17 mouse cellular contexts compared by ENCODE assay signal in genomic region chr13:15665514-15665913, GRCm38 (mm10).
"Had no signal": no experiment of that assay in that cellular context is flagged by ENCODE, and none has a peak within 500 bp of the region (broad histone marks: within the 10 kb centered on the region; RNA-seq: fewer than 3 reads in every experiment).

No protein-coding gene starts in this region.

- H3K27ac ChIP-seq: lung, embryonic 15.5 days; macrophage; midbrain, embryonic 13.5 days; midbrain, embryonic 15.5 days; neural tube, embryonic 12.5 days; stomach, embryonic 15.5 days; stomach, postnatal 0 days had no signal

- H3K9me3 ChIP-seq: lung, embryonic 15.5 days; midbrain, embryonic 13.5 days; midbrain, embryonic 15.5 days; neural tube, embryonic 12.5 days; stomach, embryonic 15.5 days had no signal

- H3K9ac ChIP-seq: lung, embryonic 15.5 days; midbrain, embryonic 13.5 days; midbrain, embryonic 15.5 days; neural tube, embryonic 12.5 days; stomach, embryonic 15.5 days had no signal

- H3K36me3 ChIP-seq: midbrain, embryonic 15.5 days had no signal

- H3K4me1 ChIP-seq: lung, embryonic 15.5 days; megakaryocyte, embryonic 14.5 days; stomach, embryonic 15.5 days had no signal

- H3K27me3 ChIP-seq: lung, embryonic 15.5 days; megakaryocyte, embryonic 14.5 days; midbrain, embryonic 13.5 days; midbrain, embryonic 15.5 days; neural tube, embryonic 12.5 days; stomach, embryonic 15.5 days had no signal

- H3K4me2 ChIP-seq: lung, embryonic 15.5 days; midbrain, embryonic 11.5 days; midbrain, embryonic 13.5 days; midbrain, embryonic 15.5 days; neural tube, embryonic 12.5 days; stomach, embryonic 15.5 days had no signal

- ATAC-seq: lung, postnatal 0 days had no signal

- H3K4me3 ChIP-seq: lung, embryonic 15.5 days; megakaryocyte, embryonic 14.5 days; midbrain, embryonic 13.5 days; midbrain, embryonic 15.5 days; neural tube, embryonic 12.5 days; stomach, embryonic 15.5 days had no signal

- DNase-seq: lung, adult 2 months; lung, postnatal 14 days; lung, postnatal 36 days; right cerebral cortex, postnatal 14 days; thymus, adult 2 months; thymus, postnatal 25 days; thymus, postnatal 4 days had no signal
